Mouse (Mus musculus): ENCODE results near the gene Prr9. TPM values are rescaled to one million over a fixed set of nuclear protein-coding genes. Genes with fewer than 3 reads are reported as not detected.
A peak's percentile ranks its signal among the peaks of the same experiment; 100 is the strongest.

The Prr9 gene
- polyA plus RNA-seq, 1 experiment: not detected

GRCm38 (mm10) chr3:92120902-92121301 lies 2.8 kb downstream of the Prr9 start:
- 92% methylated on average over 3 of the region's 3 CpGs for WGBS
- no peak overlapping the region for H3K27ac ChIP-seq (ENCODE audit: insufficient read depth, low read length)

GRCm38 (mm10) chr3:92117930-92118329 lies 5.8 kb downstream of the Prr9 start:
- Histone ChIP-seq H3K4me1 (ENCODE audit: control insufficient read depth, insufficient read depth, insufficient read length) (no peaks in the 10 kb centered on the region), H3K27ac (ENCODE audit: insufficient read depth, low read length) (no peak overlapping the region), H3K27me3 (ENCODE audit: control insufficient read depth, insufficient read depth, low read length) (no peaks in the 10 kb centered on the region), H3K4me3 (ENCODE audit: extremely low read depth, insufficient read depth, insufficient read length) (no peak overlapping the region), H3K36me3 (ENCODE audit: control insufficient read depth, insufficient read depth, low read length) (no peaks in the 10 kb centered on the region)
- DNase-seq (ENCODE audit: low read depth in 1 of 2, low spot score in 2 of 2): no peak
- TF ChIP-seq CTCF (IDR thresholded peaks at IDR 0.05; ENCODE audit: extremely low read depth, insufficient read depth, insufficient read length, insufficient replicate concordance): no peak
- no peak for TF ChIP-seq POLR2A (IDR thresholded peaks at IDR 0.05; ENCODE audit: low read depth, low read length)
- WGBS: 37% methylated on average over 3 of the region's 3 CpGs

More at GRCm38 (mm10) chr3:92120902-92121301, 2.8 kb downstream of the Prr9 start:
- no peak for TF ChIP-seq POLR2A (IDR thresholded peaks at IDR 0.05; ENCODE audit: low read depth, low read length)
- no peak for TF ChIP-seq CTCF (IDR thresholded peaks at IDR 0.05; ENCODE audit: extremely low read depth, insufficient read depth, insufficient read length, insufficient replicate concordance)
- no peak overlapping the region for H3K4me3 ChIP-seq (ENCODE audit: extremely low read depth, insufficient read depth, insufficient read length)
- H3K4me1 ChIP-seq (ENCODE audit: control insufficient read depth, insufficient read depth, insufficient read length): no peaks in the 10 kb centered on the region
- no peak for DNase-seq (ENCODE audit: low read depth in 1 of 2, low spot score in 2 of 2)
- H3K36me3 ChIP-seq (ENCODE audit: control insufficient read depth, insufficient read depth, low read length): no peaks in the 10 kb centered on the region
- H3K27me3 ChIP-seq (ENCODE audit: control insufficient read depth, insufficient read depth, low read length): no peaks in the 10 kb centered on the region

- H3K4me3 ChIP-seq (ENCODE audit: extremely low read depth, insufficient read depth, insufficient read length): no peak overlapping the region
- no peaks in the 10 kb centered on the region for H3K4me1 ChIP-seq (ENCODE audit: control insufficient read depth, insufficient read depth, insufficient read length)
- no peaks in the 10 kb centered on the region for H3K27me3 ChIP-seq (ENCODE audit: control insufficient read depth, insufficient read depth, low read length)
- DNase-seq (ENCODE audit: low read depth in 1 of 2, low spot score in 2 of 2): no peak
- no peak overlapping the region for H3K27ac ChIP-seq (ENCODE audit: insufficient read depth, low read length)
- H3K36me3 ChIP-seq (ENCODE audit: control insufficient read depth, insufficient read depth, low read length): no peaks in the 10 kb centered on the region
- TF ChIP-seq CTCF (IDR thresholded peaks at IDR 0.05; ENCODE audit: extremely low read depth, insufficient read depth, insufficient read length, insufficient replicate concordance) (no peak), POLR2A (IDR thresholded peaks at IDR 0.05; ENCODE audit: low read depth, low read length) (no peak)
Observed at GRCm38 (mm10) chr3:92111526-92111925, 12.2 kb downstream of the Prr9 start.

GRCm38 (mm10) chr3:92110790-92111189 lies 13.0 kb downstream of the Prr9 start:
- no peak for DNase-seq (ENCODE audit: low read depth in 1 of 2, low spot score in 2 of 2)
- no peak for TF ChIP-seq CTCF (IDR thresholded peaks at IDR 0.05; ENCODE audit: extremely low read depth, insufficient read depth, insufficient read length, insufficient replicate concordance)
- no peak for TF ChIP-seq POLR2A (IDR thresholded peaks at IDR 0.05; ENCODE audit: low read depth, low read length)
- H3K27me3 ChIP-seq (ENCODE audit: control insufficient read depth, insufficient read depth, low read length): no peaks in the 10 kb centered on the region
- no peak overlapping the region for H3K4me3 ChIP-seq (ENCODE audit: extremely low read depth, insufficient read depth, insufficient read length)
- H3K4me1 ChIP-seq (ENCODE audit: control insufficient read depth, insufficient read depth, insufficient read length): no peaks in the 10 kb centered on the region
- H3K36me3 ChIP-seq (ENCODE audit: control insufficient read depth, insufficient read depth, low read length): no peaks in the 10 kb centered on the region
- no peak overlapping the region for H3K27ac ChIP-seq (ENCODE audit: insufficient read depth, low read length)

- Histone ChIP-seq H3K4me3 (ENCODE audit: extremely low read depth, insufficient read depth, insufficient read length) (no peak overlapping the region), H3K36me3 (ENCODE audit: control insufficient read depth, insufficient read depth, low read length) (no peaks in the 10 kb centered on the region), H3K4me1 (ENCODE audit: control insufficient read depth, insufficient read depth, insufficient read length) (no peaks in the 10 kb centered on the region), H3K27ac (ENCODE audit: insufficient read depth, low read length) (no peak overlapping the region), H3K27me3 (ENCODE audit: control insufficient read depth, insufficient read depth, low read length) (no peaks in the 10 kb centered on the region)
- TF ChIP-seq CTCF (IDR thresholded peaks at IDR 0.05; ENCODE audit: extremely low read depth, insufficient read depth, insufficient read length, insufficient replicate concordance) (no peak), POLR2A (IDR thresholded peaks at IDR 0.05; ENCODE audit: low read depth, low read length) (no peak)
- no peak for DNase-seq (ENCODE audit: low read depth in 1 of 2, low spot score in 2 of 2)
- 16% methylated on average over 6 of the region's 6 CpGs for WGBS
Observed at GRCm38 (mm10) chr3:92106582-92106981, 17.2 kb downstream of the Prr9 start.

- TF ChIP-seq POLR2A (IDR thresholded peaks at IDR 0.05; ENCODE audit: low read depth, low read length): no peak
- no peak for TF ChIP-seq CTCF (IDR thresholded peaks at IDR 0.05; ENCODE audit: extremely low read depth, insufficient read depth, insufficient read length, insufficient replicate concordance)
- H3K36me3 ChIP-seq (ENCODE audit: control insufficient read depth, insufficient read depth, low read length): no peaks in the 10 kb centered on the region
- H3K4me3 ChIP-seq (ENCODE audit: extremely low read depth, insufficient read depth, insufficient read length): no peak within 1 kb of the TSS
- H3K27ac ChIP-seq (ENCODE audit: insufficient read depth, low read length): no peak within 1 kb of the TSS
- H3K4me1 ChIP-seq (ENCODE audit: control insufficient read depth, insufficient read depth, insufficient read length): peaks cover 7% of the 10 kb centered on the region; the same call in 1 of the 2 replicates
- H3K27me3 ChIP-seq (ENCODE audit: control insufficient read depth, insufficient read depth, low read length): peaks cover 25% of the 10 kb centered on the region
- no peak for DNase-seq (ENCODE audit: low read depth in 1 of 2, low spot score in 2 of 2)
- 86% methylated on average over 2 of the region's 2 CpGs for WGBS
Observed at GRCm38 (mm10) chr3:92083042-92083441, 40.7 kb downstream of the Prr9 start, which contains the start of gene Lor. TSS of gene Lor (minus strand) at chr3:92083142.

- Histone ChIP-seq H3K4me1 (ENCODE audit: control insufficient read depth, insufficient read depth, insufficient read length) (peaks cover 7% of the 10 kb centered on the region; the same call in 1 of the 2 replicates), H3K27me3 (ENCODE audit: control insufficient read depth, insufficient read depth, low read length) (peaks cover 25% of the 10 kb centered on the region), H3K36me3 (ENCODE audit: control insufficient read depth, insufficient read depth, low read length) (no peaks in the 10 kb centered on the region), H3K27ac (ENCODE audit: insufficient read depth, low read length) (no peak overlapping the region), H3K4me3 (ENCODE audit: extremely low read depth, insufficient read depth, insufficient read length) (peak overlapping the region; percentile 54; the same call in 1 of the 2 replicates)
- WGBS: 2% methylated on average over 72 of the region's 76 CpGs
- no peak for DNase-seq (ENCODE audit: low read depth in 1 of 2, low spot score in 2 of 2)
- TF ChIP-seq POLR2A (IDR thresholded peaks at IDR 0.05; ENCODE audit: low read depth, low read length) (no peak), CTCF (IDR thresholded peaks at IDR 0.05; ENCODE audit: extremely low read depth, insufficient read depth, insufficient read length, insufficient replicate concordance) (no peak)
Observed at GRCm38 (mm10) chr3:92081285-92081931, 42.3 kb downstream of the Prr9 start.

All from spleen, adult 2 months (tissue).